Mouse (Mus musculus): Measurements from ENCODE around the gene Slc38a6. TPM values are rescaled to one million over a fixed set of nuclear protein-coding genes. Genes with fewer than 3 reads are reported as not detected.

Gene Slc38a6
- total and polyA plus RNA-seq, 2 experiments from 2014 or later, result 2.7 to 19.2 TPM

- H3K27ac ChIP-seq (ENCODE audit: low read depth), result peak overlapping the region; percentile 80
- H3K9me3 ChIP-seq (replicated peaks; ENCODE audit: control insufficient read depth, low read length), result no peaks in the 10 kb centered on the region
- no peak overlapping the region for H3K4me2 ChIP-seq (ENCODE audit: low read depth, low read length)
- peaks cover 49% of the 10 kb centered on the region for H3K4me1 ChIP-seq (ENCODE audit: control insufficient read depth, insufficient read depth)
- ATAC-seq (ENCODE audit: insufficient read depth, low read depth) (no peak), DNase-seq (ENCODE audit: low spot score) (no peak)
- H3K4me3 ChIP-seq (ENCODE audit: low read depth, low read length), result no peak overlapping the region
- 75% methylated on average over 12 of the region's 12 CpGs for WGBS
- H3K9ac ChIP-seq (replicated peaks; ENCODE audit: low read depth, low read length), result no peak overlapping the region
- no peaks in the 10 kb centered on the region for H3K36me3 ChIP-seq (replicated peaks; ENCODE audit: control insufficient read depth, insufficient read depth, low read length)
- TF ChIP-seq EP300 (IDR thresholded peaks at IDR 0.05; ENCODE audit: low read depth), result no peak
- TF ChIP-seq CTCF (IDR thresholded peaks at IDR 0.05; ENCODE audit: low read depth), result no peak
- H3K27me3 ChIP-seq (ENCODE audit: control insufficient read depth, insufficient read depth, low read length), result no peaks in the 10 kb centered on the region
Observed at GRCm38 (mm10) chr12:73382290-73383178, 96.0 kb downstream of the Slc38a6 start.

- Histone ChIP-seq H3K36me3 (replicated peaks; ENCODE audit: control insufficient read depth, insufficient read depth, low read length) (no peaks in the 10 kb centered on the region), H3K9me3 (replicated peaks; ENCODE audit: control insufficient read depth, low read length) (no peaks in the 10 kb centered on the region), H3K9ac (replicated peaks; ENCODE audit: low read depth, low read length) (no peak overlapping the region), H3K27me3 (ENCODE audit: control insufficient read depth, insufficient read depth, low read length) (no peaks in the 10 kb centered on the region), H3K4me3 (ENCODE audit: low read depth, low read length) (no peak overlapping the region), H3K4me1 (ENCODE audit: control insufficient read depth, insufficient read depth) (peaks cover 49% of the 10 kb centered on the region), H3K27ac (ENCODE audit: low read depth) (peak overlapping the region; percentile 62), H3K4me2 (ENCODE audit: low read depth, low read length) (no peak overlapping the region)
- peak; percentile 29; the same call in 1 of the 2 replicates for ATAC-seq (ENCODE audit: insufficient read depth, low read depth)
- TF ChIP-seq CTCF (IDR thresholded peaks at IDR 0.05; ENCODE audit: low read depth), result no peak
- no peak for TF ChIP-seq EP300 (IDR thresholded peaks at IDR 0.05; ENCODE audit: low read depth)
- 43% methylated on average over 5 of the region's 5 CpGs for WGBS
- DNase-seq (ENCODE audit: low spot score), result no peak
Observed at GRCm38 (mm10) chr12:73383179-73383510, 96.6 kb downstream of the Slc38a6 start.

- Histone ChIP-seq H3K27me3 (ENCODE audit: control insufficient read depth, insufficient read depth, low read length) (no peaks in the 10 kb centered on the region), H3K9me3 (replicated peaks; ENCODE audit: control insufficient read depth, low read length) (no peaks in the 10 kb centered on the region), H3K4me2 (ENCODE audit: low read depth, low read length) (no peak overlapping the region), H3K27ac (ENCODE audit: low read depth) (peak overlapping the region; percentile 62), H3K4me1 (ENCODE audit: control insufficient read depth, insufficient read depth) (peaks cover 49% of the 10 kb centered on the region), H3K4me3 (ENCODE audit: low read depth, low read length) (no peak overlapping the region), H3K36me3 (replicated peaks; ENCODE audit: control insufficient read depth, insufficient read depth, low read length) (no peaks in the 10 kb centered on the region), H3K9ac (replicated peaks; ENCODE audit: low read depth, low read length) (no peak overlapping the region)
- TF ChIP-seq EP300 (IDR thresholded peaks at IDR 0.05; ENCODE audit: low read depth), result no peak
- no peak for TF ChIP-seq CTCF (IDR thresholded peaks at IDR 0.05; ENCODE audit: low read depth)
- DNase-seq (ENCODE audit: low spot score), result no peak
- 50% methylated on average over 3 of the region's 3 CpGs for WGBS
- ATAC-seq (ENCODE audit: insufficient read depth, low read depth), result no peak
Observed at GRCm38 (mm10) chr12:73383861-73384260, 97.3 kb downstream of the Slc38a6 start.

GRCm38 (mm10) chr12:73384747-73385146 lies 98.2 kb downstream of the Slc38a6 start:
- H3K4me1 ChIP-seq (ENCODE audit: control insufficient read depth, insufficient read depth), result peaks cover 49% of the 10 kb centered on the region
- no peak overlapping the region for H3K27ac ChIP-seq (ENCODE audit: low read depth)
- H3K36me3 ChIP-seq (replicated peaks; ENCODE audit: control insufficient read depth, insufficient read depth, low read length), result no peaks in the 10 kb centered on the region
- no peaks in the 10 kb centered on the region for H3K27me3 ChIP-seq (ENCODE audit: control insufficient read depth, insufficient read depth, low read length)
- DNase-seq (ENCODE audit: low spot score), result no peak
- H3K9ac ChIP-seq (replicated peaks; ENCODE audit: low read depth, low read length), result no peak overlapping the region
- no peaks in the 10 kb centered on the region for H3K9me3 ChIP-seq (replicated peaks; ENCODE audit: control insufficient read depth, low read length)
- ATAC-seq (ENCODE audit: insufficient read depth, low read depth), result no peak
- 40% methylated on average over 6 of the region's 6 CpGs for WGBS
- TF ChIP-seq EP300 (IDR thresholded peaks at IDR 0.05; ENCODE audit: low read depth) (no peak), CTCF (IDR thresholded peaks at IDR 0.05; ENCODE audit: low read depth) (no peak)
- H3K4me2 ChIP-seq (ENCODE audit: low read depth, low read length), result no peak overlapping the region
- no peak overlapping the region for H3K4me3 ChIP-seq (ENCODE audit: low read depth, low read length)

GRCm38 (mm10) chr12:73392507-73392906 lies 105.9 kb downstream of the Slc38a6 start:
- Histone ChIP-seq H3K4me3 (ENCODE audit: low read depth, low read length) (no peak overlapping the region), H3K9ac (replicated peaks; ENCODE audit: low read depth, low read length) (no peak overlapping the region), H3K36me3 (replicated peaks; ENCODE audit: control insufficient read depth, insufficient read depth, low read length) (no peaks in the 10 kb centered on the region), H3K9me3 (replicated peaks; ENCODE audit: control insufficient read depth, low read length) (no peaks in the 10 kb centered on the region), H3K27me3 (ENCODE audit: control insufficient read depth, insufficient read depth, low read length) (no peaks in the 10 kb centered on the region), H3K4me2 (ENCODE audit: low read depth, low read length) (no peak overlapping the region), H3K4me1 (ENCODE audit: control insufficient read depth, insufficient read depth) (peaks cover 21% of the 10 kb centered on the region), H3K27ac (ENCODE audit: low read depth) (no peak overlapping the region)
- 72% methylated on average over 1 of the region's 1 CpGs for WGBS
- ATAC-seq (ENCODE audit: insufficient read depth, low read depth) (no peak), DNase-seq (ENCODE audit: low spot score) (no peak)
- no peak for TF ChIP-seq EP300 (IDR thresholded peaks at IDR 0.05; ENCODE audit: low read depth)
- TF ChIP-seq CTCF (IDR thresholded peaks at IDR 0.05; ENCODE audit: low read depth), result no peak

GRCm38 (mm10) chr12:73393018-73393417 lies 106.4 kb downstream of the Slc38a6 start:
- no peak for TF ChIP-seq EP300 (IDR thresholded peaks at IDR 0.05; ENCODE audit: low read depth)
- TF ChIP-seq CTCF (IDR thresholded peaks at IDR 0.05; ENCODE audit: low read depth), result no peak
- no peak overlapping the region for H3K27ac ChIP-seq (ENCODE audit: low read depth)
- no peak overlapping the region for H3K4me3 ChIP-seq (ENCODE audit: low read depth, low read length)
- ATAC-seq (ENCODE audit: insufficient read depth, low read depth) (no peak), DNase-seq (ENCODE audit: low spot score) (no peak)
- H3K27me3 ChIP-seq (ENCODE audit: control insufficient read depth, insufficient read depth, low read length), result no peaks in the 10 kb centered on the region
- H3K4me1 ChIP-seq (ENCODE audit: control insufficient read depth, insufficient read depth), result peaks cover 21% of the 10 kb centered on the region
- H3K4me2 ChIP-seq (ENCODE audit: low read depth, low read length), result no peak overlapping the region
- no peaks in the 10 kb centered on the region for H3K36me3 ChIP-seq (replicated peaks; ENCODE audit: control insufficient read depth, insufficient read depth, low read length)
- no peaks in the 10 kb centered on the region for H3K9me3 ChIP-seq (replicated peaks; ENCODE audit: control insufficient read depth, low read length)
- H3K9ac ChIP-seq (replicated peaks; ENCODE audit: low read depth, low read length), result no peak overlapping the region

All from heart, postnatal 0 days (tissue).